ENCODE assay signal across 17 mouse cellular contexts in the genomic region with DNA sequence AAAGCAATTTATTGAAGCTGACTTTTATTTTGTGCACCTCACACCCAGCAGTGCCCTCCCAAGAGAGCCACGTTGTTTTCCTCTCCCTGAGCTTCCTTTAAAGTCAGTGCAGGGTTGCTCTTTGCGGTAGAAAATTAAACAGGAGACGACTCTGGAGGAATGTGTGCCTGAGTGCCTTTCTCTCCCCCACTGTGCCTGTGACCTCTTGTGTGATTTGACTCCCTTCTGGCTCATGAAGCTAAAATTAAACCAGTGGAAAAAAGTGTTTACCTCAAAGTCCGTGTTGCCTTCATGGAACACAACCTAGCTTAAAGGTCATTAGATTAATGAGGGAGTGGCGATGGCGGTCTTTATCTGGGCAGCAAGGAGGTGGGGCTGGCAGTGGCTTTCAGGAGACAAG.
DNase-seq lines count a peak whose midpoint lies in the region; ATAC-seq and TF ChIP-seq lines count a peak whose summit lies in the region.
"Had no signal": no experiment of that assay in that cellular context is flagged by ENCODE, and none has a peak within 500 bp of the region (broad histone marks: within the 10 kb centered on the region; RNA-seq: fewer than 3 reads in every experiment).

No protein-coding gene starts in this region.

- H3K4me1 ChIP-seq in liver, embryonic 12.5 days, result no peaks in the 10 kb centered on the region
- H3K4me1 ChIP-seq in stomach, postnatal 0 days (replicated peaks; ENCODE audit: control insufficient read depth, insufficient read depth), result no peaks in the 10 kb centered on the region
- no peaks in the 10 kb centered on the region for H3K4me1 ChIP-seq in forebrain, embryonic 11.5 days (replicated peaks; ENCODE audit: control insufficient read depth, insufficient read depth, low read length)
- H3K4me1 ChIP-seq: embryonic facial prominence, embryonic 12.5 days; limb, embryonic 15.5 days; stomach, embryonic 15.5 days had no signal

- WGBS in liver, embryonic 12.5 days (ENCODE audit: insufficient replicate concordance), result 37% methylated on average over 6 of the region's 6 CpGs
- WGBS in stomach, postnatal 0 days, result 32% methylated on average over 6 of the region's 6 CpGs
- WGBS in forebrain, embryonic 11.5 days, result 20% methylated on average over 6 of the region's 6 CpGs

- H3K4me2 ChIP-seq in liver, embryonic 12.5 days, result no peak overlapping the region
- no peak overlapping the region for H3K4me2 ChIP-seq in stomach, postnatal 0 days (replicated peaks; ENCODE audit: low read depth)
- no peak overlapping the region for H3K4me2 ChIP-seq in forebrain, embryonic 11.5 days (ENCODE audit: low read depth, low read length, severe bottlenecking)
- H3K4me2 ChIP-seq: embryonic facial prominence, embryonic 12.5 days; hindbrain, embryonic 14.5 days; limb, embryonic 15.5 days; stomach, embryonic 15.5 days had no signal

- no peak for TF ChIP-seq EP300 in stomach, postnatal 0 days (optimal IDR thresholded peaks at IDR 0.05)

- H3K27me3 ChIP-seq in liver, embryonic 12.5 days (replicated peaks), result no peaks in the 10 kb centered on the region
- no peaks in the 10 kb centered on the region for H3K27me3 ChIP-seq in stomach, postnatal 0 days (ENCODE audit: control insufficient read depth, insufficient read depth, low read length)
- no peaks in the 10 kb centered on the region for H3K27me3 ChIP-seq in forebrain, embryonic 11.5 days (ENCODE audit: control insufficient read depth, insufficient read depth, low read length)
- H3K27me3 ChIP-seq: embryonic facial prominence, embryonic 12.5 days; limb, embryonic 15.5 days; stomach, embryonic 15.5 days had no signal

- peak; percentile 52; the same call in 1 of the 2 replicates for ATAC-seq in cerebellum, adult (ENCODE audit: insufficient number of reproducible peaks, low FRiP score, low TSS enrichment)
- no peak for ATAC-seq in liver, embryonic 12.5 days
- ATAC-seq in stomach, postnatal 0 days (ENCODE audit: low FRiP score, low TSS enrichment), result no peak
- ATAC-seq in forebrain, embryonic 11.5 days (replicated peaks; ENCODE audit: low FRiP score), result no peak
- ATAC-seq: forebrain, embryonic 16.5 days had no signal

- TF ChIP-seq CTCF in stomach, postnatal 0 days (IDR thresholded peaks at IDR 0.05; ENCODE audit: low read depth), result no peak

- H3K27ac ChIP-seq in liver, embryonic 12.5 days, result no peak overlapping the region
- H3K27ac ChIP-seq in stomach, postnatal 0 days (replicated peaks), result no peak overlapping the region
- no peak overlapping the region for H3K27ac ChIP-seq in forebrain, embryonic 11.5 days (ENCODE audit: low read depth, low read length)
- H3K27ac ChIP-seq: embryonic facial prominence, embryonic 12.5 days; hindbrain, embryonic 14.5 days; limb, embryonic 15.5 days; stomach, embryonic 15.5 days had no signal

- no peak for DNase-seq in cerebellum, postnatal 10 days
- peak; percentile 45 to 53 for DNase-seq in heart, adult 18-20 months
- DNase-seq in heart, postnatal 4 days, result peak; percentile 43
- peak; percentile 77 for DNase-seq in kidney, postnatal 14 days
- no peak for DNase-seq in stomach, postnatal 0 days (ENCODE audit: low spot score)
- no peak for DNase-seq in forebrain, embryonic 11.5 days (ENCODE audit: low spot score)
- DNase-seq: cerebellum, adult 11 months; lung, postnatal 4 days; right cerebral cortex, adult 18-20 months had no signal

- no peak overlapping the region for H3K4me3 ChIP-seq in liver, embryonic 12.5 days
- H3K4me3 ChIP-seq in stomach, postnatal 0 days (ENCODE audit: low read depth, low read length), result no peak overlapping the region
- no peak overlapping the region for H3K4me3 ChIP-seq in forebrain, embryonic 11.5 days (ENCODE audit: low read depth, low read length)
- H3K4me3 ChIP-seq: embryonic facial prominence, embryonic 12.5 days; limb, embryonic 15.5 days; stomach, embryonic 15.5 days had no signal

- no peak overlapping the region for H3K9ac ChIP-seq in liver, embryonic 12.5 days
- H3K9ac ChIP-seq in stomach, postnatal 0 days (ENCODE audit: low read length), result no peak overlapping the region
- no peak overlapping the region for H3K9ac ChIP-seq in forebrain, embryonic 11.5 days (ENCODE audit: low read length)
- H3K9ac ChIP-seq: embryonic facial prominence, embryonic 12.5 days; hindbrain, embryonic 14.5 days; limb, embryonic 15.5 days; stomach, embryonic 15.5 days had no signal

- no peaks in the 10 kb centered on the region for H3K36me3 ChIP-seq in liver, embryonic 12.5 days
- H3K36me3 ChIP-seq in stomach, postnatal 0 days (ENCODE audit: control insufficient read depth, insufficient read depth, low read length), result no peaks in the 10 kb centered on the region
- no peaks in the 10 kb centered on the region for H3K36me3 ChIP-seq in forebrain, embryonic 11.5 days (ENCODE audit: control insufficient read depth, insufficient read depth, low read length)
- H3K36me3 ChIP-seq: embryonic facial prominence, embryonic 12.5 days; G1E; limb, embryonic 15.5 days; stomach, embryonic 15.5 days had no signal

- no peaks in the 10 kb centered on the region for H3K9me3 ChIP-seq in liver, embryonic 12.5 days (replicated peaks)
- H3K9me3 ChIP-seq in stomach, postnatal 0 days (ENCODE audit: control insufficient read depth, low read length), result no peaks in the 10 kb centered on the region
- no peaks in the 10 kb centered on the region for H3K9me3 ChIP-seq in forebrain, embryonic 11.5 days (ENCODE audit: control insufficient read depth, low read length)
- H3K9me3 ChIP-seq: embryonic facial prominence, embryonic 12.5 days; G1E; limb, embryonic 15.5 days; stomach, embryonic 15.5 days had no signal

Comparison
In these comparisons a context has a peak if more than half of its experiments do, and no peak if none do; other contexts are left out.
1. DNase-seq: peak in heart, adult 18-20 months (2 of 2), heart, postnatal 4 days (single experiment) and kidney, postnatal 14 days (single experiment); none in cerebellum, postnatal 10 days (0 of 2), stomach, postnatal 0 days (single experiment) and forebrain, embryonic 11.5 days (single experiment).